Mouse (Mus musculus) liver, embryonic 11.5 days (tissue): Measurements from ENCODE around the gene Traf1. TPM values are rescaled to one million over a fixed set of nuclear protein-coding genes. Genes with fewer than 3 reads are reported as not detected.
A peak's percentile ranks its signal among the peaks of the same experiment; 100 is the strongest.

Source experiments
- ATAC-seq: fragments of 200-750 bp; cut with Nextera tagmentation; replicated peaks from 2 replicates; pipeline ENCODE4 v1.8.0; 2017; ENCODE audit warnings: moderate number of reproducible peaks, mild to moderate bottlenecking, moderate TSS enrichment, moderate library complexity; ENCODE audit not compliant: low FRiP score
- DNase-seq: peaks from one replicate; pipeline ENCODE4 v3.0.0-alpha.2; 2017; ENCODE audit warnings: low spot score
- H3K27ac ChIP-seq: fragments of 300-500 bp; sonication (generic); 2 replicates; pipeline ENCODE4 v1.5.1; 2014; ENCODE audit warnings: mild to moderate bottlenecking, low read depth, low read length, control low read depth
- H3K27me3 ChIP-seq: fragments of 300-500 bp; sonication (generic); replicated peaks from 2 replicates; pipeline ENCODE4 v1.6.1; 2014; ENCODE audit warnings: low read length, mixed read lengths; ENCODE audit not compliant: control insufficient read depth, insufficient read depth
- H3K36me3 ChIP-seq: fragments of 300-500 bp; sonication (generic); 2 replicates; pipeline ENCODE4 v1.6.1; 2014; ENCODE audit warnings: mild to moderate bottlenecking, low read length, moderate library complexity, mixed read lengths; ENCODE audit not compliant: control insufficient read depth, insufficient read depth
- H3K4me1 ChIP-seq: fragments of 300-500 bp; sonication (generic); replicated peaks from 2 replicates; pipeline ENCODE4 v1.6.1; 2014; ENCODE audit warnings: low read length, mixed read lengths; ENCODE audit not compliant: control insufficient read depth, insufficient read depth
- H3K4me2 ChIP-seq: fragments of 300-500 bp; sonication (generic); 2 replicates; pipeline ENCODE4 v1.6.1; 2014; ENCODE audit warnings: mild to moderate bottlenecking, control low read depth, moderate library complexity
- H3K4me3 ChIP-seq: fragments of 300-500 bp; sonication (generic); 2 replicates; pipeline ENCODE4 v1.5.1; 2014; ENCODE audit warnings: low read depth, low read length, control low read depth
- H3K9ac ChIP-seq: fragments of 300-500 bp; sonication (generic); 2 replicates; pipeline ENCODE4 v1.6.1; 2014; ENCODE audit warnings: low read depth, low read length, control low read depth
- H3K9me3 ChIP-seq: fragments of 300-500 bp; sonication (generic); 2 replicates; pipeline ENCODE4 v1.6.1; 2016; ENCODE audit warnings: low read length, inconsistent platforms, mixed read lengths; ENCODE audit not compliant: control insufficient read depth
- WGBS: fragments of 180-500 bp; shearing (Covaris S2); extraction: QIAGEN DNeasy Blood & Tissue Kit; methylation state at CpG from one replicate; pipeline ENCODE4 v1.1.7; 2014; 5-methylcytosine and 5-hydroxymethylcytosine counted together
- polyA plus RNA-seq: library from polyadenylated mRNA; unstranded; fragments of >200 nt; fragmentation: Nextera tagmentation; extraction: Ambion mirVana; gene quantifications from 2 replicates; pipeline ENCODE4 v1.2.1, GENCODE M21; 2014

Traf1 gene
- polyA plus RNA-seq, 1 experiment from 2014 or later: 0.38 TPM

GRCm38 (mm10) chr2:34904849-34905542 is 56.6 kb downstream of the Traf1 start:
- Histone ChIP-seq H3K4me1 (peaks cover 24% of the 10 kb centered on the region), H3K4me3 (peak overlapping the region; percentile 39), H3K9me3 (no peaks in the 10 kb centered on the region), H3K27me3 (no peaks in the 10 kb centered on the region), H3K27ac (peak overlapping the region; percentile 38; the same call in 1 of the 2 replicates), H3K36me3 (no peaks in the 10 kb centered on the region), H3K9ac (peak overlapping the region; percentile 56; the same call in 1 of the 2 replicates), H3K4me2 (peak overlapping the region; percentile 81)
- WGBS: under 1% methylated on average over 34 of the region's 34 CpGs
- peak; percentile 96 for ATAC-seq
- peak; percentile 98 for DNase-seq

GRCm38 (mm10) chr2:34903652-34904405 is 57.7 kb downstream of the Traf1 start:
- DNase-seq (no peak), ATAC-seq (no peak)
- WGBS: 69% methylated on average over 4 of the region's 4 CpGs
- Histone ChIP-seq H3K27ac (peak overlapping the region; percentile 4), H3K27me3 (no peaks in the 10 kb centered on the region), H3K4me3 (peak overlapping the region; percentile 39; the same call in 1 of the 2 replicates), H3K4me1 (peaks cover 24% of the 10 kb centered on the region), H3K9me3 (no peaks in the 10 kb centered on the region), H3K9ac (no peak overlapping the region; the same call in 1 of the 2 replicates), H3K4me2 (peak overlapping the region; percentile 81), H3K36me3 (no peaks in the 10 kb centered on the region)

GRCm38 (mm10) chr2:34903191-34903590 is 58.4 kb downstream of the Traf1 start:
- Histone ChIP-seq H3K4me1 (peaks cover 24% of the 10 kb centered on the region), H3K4me2 (no peak overlapping the region), H3K4me3 (no peak overlapping the region), H3K9me3 (no peaks in the 10 kb centered on the region), H3K27ac (no peak overlapping the region), H3K36me3 (no peaks in the 10 kb centered on the region), H3K27me3 (no peaks in the 10 kb centered on the region), H3K9ac (no peak overlapping the region)
- WGBS: 84% methylated on average over 7 of the region's 7 CpGs
- no peak for DNase-seq
- ATAC-seq: no peak

- no peaks in the 10 kb centered on the region for H3K27me3 ChIP-seq
- H3K9ac ChIP-seq: no peak overlapping the region
- ATAC-seq: no peak
- no peak overlapping the region for H3K4me3 ChIP-seq
- no peak overlapping the region for H3K27ac ChIP-seq
- WGBS: 87% methylated on average over 6 of the region's 6 CpGs
- no peak overlapping the region for H3K4me2 ChIP-seq
- H3K36me3 ChIP-seq: no peaks in the 10 kb centered on the region
- peaks cover 24% of the 10 kb centered on the region for H3K4me1 ChIP-seq
- H3K9me3 ChIP-seq: no peaks in the 10 kb centered on the region
- no peak for DNase-seq
Measured at GRCm38 (mm10) chr2:34902731-34903130, 58.8 kb downstream of the Traf1 start.

DNA sequence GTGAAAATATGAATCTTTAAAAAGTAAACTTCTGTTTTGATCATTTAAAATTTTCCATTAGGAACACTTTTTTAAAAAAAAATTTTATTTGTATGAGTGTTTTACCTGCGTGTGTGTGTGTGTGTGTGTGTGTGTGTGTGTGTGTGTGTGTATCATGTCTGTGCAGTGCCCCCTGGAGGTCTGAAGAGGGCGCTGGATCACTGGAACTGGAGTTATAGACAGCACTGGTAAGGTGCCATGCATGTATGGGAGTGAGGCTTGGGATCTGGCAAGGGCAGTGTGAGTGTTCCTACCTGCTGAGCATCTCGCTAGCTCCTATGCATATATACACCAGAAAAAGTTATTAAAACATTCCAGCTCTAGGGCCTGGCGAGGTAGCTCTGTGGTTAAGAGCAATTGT is 59.8 kb downstream of the Traf1 start:
- no peak for DNase-seq
- H3K36me3 ChIP-seq: no peaks in the 10 kb centered on the region
- no peak overlapping the region for H3K4me3 ChIP-seq
- H3K27ac ChIP-seq: no peak overlapping the region
- H3K4me1 ChIP-seq: peaks cover 21% of the 10 kb centered on the region
- ATAC-seq: no peak
- 79% methylated on average over 4 of the region's 4 CpGs for WGBS
- no peak overlapping the region for H3K9ac ChIP-seq
- no peaks in the 10 kb centered on the region for H3K27me3 ChIP-seq
- H3K9me3 ChIP-seq: no peaks in the 10 kb centered on the region
- H3K4me2 ChIP-seq: no peak overlapping the region

DNA sequence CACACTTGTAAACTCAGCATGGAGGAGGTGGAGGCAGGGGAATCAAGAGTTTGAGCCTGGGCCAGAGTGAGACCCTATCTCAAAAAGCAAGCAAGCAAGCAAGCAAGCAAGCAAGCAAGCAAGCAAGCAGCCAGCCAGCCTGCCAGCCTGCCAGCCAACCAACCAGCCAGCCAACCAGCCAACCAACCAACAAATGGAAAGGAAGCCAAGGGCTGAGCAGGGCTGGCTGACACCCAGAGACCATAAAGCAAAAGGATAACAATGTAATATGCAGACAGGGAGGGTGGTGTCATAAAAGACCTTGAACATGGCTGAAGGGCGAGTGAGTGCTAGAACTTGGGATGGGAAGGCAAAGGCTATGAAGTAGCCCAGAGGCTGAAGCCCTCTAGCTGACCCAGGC is 61.2 kb downstream of the Traf1 start:
- Histone ChIP-seq H3K27me3 (no peaks in the 10 kb centered on the region), H3K27ac (no peak overlapping the region), H3K36me3 (no peaks in the 10 kb centered on the region), H3K9ac (no peak overlapping the region), H3K9me3 (no peaks in the 10 kb centered on the region), H3K4me2 (no peak overlapping the region), H3K4me1 (peaks cover 12% of the 10 kb centered on the region), H3K4me3 (no peak overlapping the region)
- 77% methylated on average over 1 of the region's 1 CpGs for WGBS
- no peak for ATAC-seq
- DNase-seq: no peak

DNA sequence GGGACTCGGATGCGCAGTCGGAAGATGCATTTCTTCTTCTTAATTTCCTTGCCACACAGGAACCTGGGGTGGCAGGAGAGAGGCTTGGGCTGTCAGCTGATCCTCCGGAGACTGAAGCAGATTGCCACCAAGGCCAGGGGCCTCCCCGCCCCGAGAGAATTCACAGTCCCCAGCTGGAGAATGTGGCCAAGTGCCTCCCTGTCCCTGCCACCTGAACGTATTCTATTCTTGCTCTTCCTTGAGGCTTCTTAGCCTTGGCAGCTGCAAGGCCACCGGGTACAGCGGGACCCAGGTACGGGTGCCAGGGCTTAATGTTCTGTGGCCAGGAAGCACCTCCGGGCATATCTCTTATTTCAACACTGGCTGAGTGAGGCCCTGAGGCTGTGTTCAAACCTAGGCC is 61.9 kb downstream of the Traf1 start:
- Histone ChIP-seq H3K27ac (no peak overlapping the region), H3K36me3 (no peaks in the 10 kb centered on the region), H3K4me2 (no peak overlapping the region), H3K4me1 (peaks cover 9% of the 10 kb centered on the region), H3K4me3 (no peak overlapping the region), H3K9me3 (no peaks in the 10 kb centered on the region), H3K9ac (no peak overlapping the region), H3K27me3 (no peaks in the 10 kb centered on the region)
- ATAC-seq: no peak
- WGBS: 86% methylated on average over 11 of the region's 11 CpGs
- no peak for DNase-seq

DNA sequence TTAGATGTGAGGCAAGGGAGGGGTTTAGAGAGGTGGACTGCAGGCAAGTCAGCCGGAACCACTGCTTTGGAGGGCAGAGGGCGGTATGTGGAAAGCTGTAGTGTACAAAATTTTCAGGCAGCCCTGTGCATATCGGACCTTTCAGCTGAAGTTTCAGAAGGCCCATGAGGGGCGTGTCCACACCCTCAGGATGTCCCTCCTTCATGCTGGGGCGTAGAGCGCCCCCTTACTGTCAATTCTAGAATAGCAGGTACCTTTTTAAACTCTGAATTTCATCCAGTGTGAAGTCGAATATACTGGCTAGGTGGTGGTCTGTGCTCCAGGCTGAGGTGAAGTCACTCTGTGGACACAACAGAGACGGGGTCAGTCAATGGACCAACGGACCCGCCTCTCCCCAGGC is 63.8 kb downstream of the Traf1 start:
- H3K27me3 ChIP-seq: no peaks in the 10 kb centered on the region

More for the DNA sequence above, 63.8 kb downstream of the Traf1 start:
- Histone ChIP-seq H3K36me3 (no peaks in the 10 kb centered on the region), H3K4me3 (no peak overlapping the region), H3K9me3 (no peaks in the 10 kb centered on the region), H3K27ac (no peak overlapping the region), H3K9ac (no peak overlapping the region), H3K4me2 (no peak overlapping the region), H3K4me1 (no peaks in the 10 kb centered on the region)
- 23% methylated on average over 10 of the region's 10 CpGs for WGBS
- ATAC-seq: peak; percentile 63
- DNase-seq: no peak
